ENCODE assay signal across 21 mouse cellular contexts in genomic region chr7:66444706-66445105, GRCm38 (mm10). TPM values are rescaled to one million over a fixed set of nuclear protein-coding genes. Genes with fewer than 3 reads are reported as not detected.
A peak's percentile ranks its signal among the peaks of the same experiment; 100 is the strongest.
DNase-seq lines count a peak whose midpoint lies in the region; ATAC-seq lines count a peak whose summit lies in the region.
"Had no signal": no experiment of that assay in that cellular context is flagged by ENCODE, and none has a peak within 500 bp of the region (broad histone marks: within the 10 kb centered on the region; RNA-seq: fewer than 3 reads in every experiment).

No protein-coding gene starts in this region.

- no peak overlapping the region for H3K9ac ChIP-seq in forebrain, embryonic 12.5 days
- no peak overlapping the region for H3K9ac ChIP-seq in hindbrain, embryonic 11.5 days (ENCODE audit: low read depth, low read length)
- no peak overlapping the region for H3K9ac ChIP-seq in hindbrain, embryonic 14.5 days
- H3K9ac ChIP-seq in midbrain, embryonic 13.5 days (replicated peaks) = no peak overlapping the region
- H3K9ac ChIP-seq in midbrain, embryonic 15.5 days = no peak overlapping the region
- H3K9ac ChIP-seq: heart, embryonic 13.5 days; kidney, embryonic 15.5 days; liver, embryonic 14.5 days; midbrain, embryonic 12.5 days; stomach, embryonic 15.5 days had no signal

- H3K4me3 ChIP-seq in forebrain, embryonic 10.5 days = no peak overlapping the region
- no peak overlapping the region for H3K4me3 ChIP-seq in forebrain, embryonic 12.5 days (replicated peaks)
- no peak overlapping the region for H3K4me3 ChIP-seq in hindbrain, embryonic 11.5 days (ENCODE audit: low read depth, low read length)
- H3K4me3 ChIP-seq in hindbrain, embryonic 14.5 days (replicated peaks; ENCODE audit: low read length) = no peak overlapping the region
- no peak overlapping the region for H3K4me3 ChIP-seq in midbrain, embryonic 13.5 days (replicated peaks)
- no peak overlapping the region for H3K4me3 ChIP-seq in midbrain, embryonic 15.5 days
- no peak overlapping the region for H3K4me3 ChIP-seq in limb, embryonic 10.5 days
- H3K4me3 ChIP-seq: heart, embryonic 13.5 days; kidney, embryonic 15.5 days; midbrain, embryonic 12.5 days; stomach, embryonic 15.5 days had no signal

- H3K27me3 ChIP-seq in forebrain, embryonic 10.5 days (ENCODE audit: poor library complexity, severe bottlenecking) = peaks cover 38% of the 10 kb centered on the region
- peaks cover 3% of the 10 kb centered on the region; the same call in 1 of the 2 replicates for H3K27me3 ChIP-seq in forebrain, embryonic 12.5 days
- H3K27me3 ChIP-seq in hindbrain, embryonic 11.5 days (ENCODE audit: control insufficient read depth, insufficient read depth, low read length) = no peaks in the 10 kb centered on the region
- H3K27me3 ChIP-seq in hindbrain, embryonic 14.5 days (ENCODE audit: control insufficient read depth, insufficient read depth, low read length) = no peaks in the 10 kb centered on the region
- no peaks in the 10 kb centered on the region; the same call in 1 of the 2 replicates for H3K27me3 ChIP-seq in midbrain, embryonic 13.5 days
- no peaks in the 10 kb centered on the region for H3K27me3 ChIP-seq in midbrain, embryonic 15.5 days (replicated peaks)
- H3K27me3 ChIP-seq in limb, embryonic 10.5 days (ENCODE audit: low read depth, poor library complexity, severe bottlenecking) = peaks cover 8% of the 10 kb centered on the region; the same call in 1 of the 2 replicates
- H3K27me3 ChIP-seq: heart, embryonic 13.5 days; kidney, embryonic 15.5 days; stomach, embryonic 15.5 days had no signal

- 46% methylated on average over 5 of the region's 5 CpGs for WGBS in forebrain, embryonic 10.5 days
- 55% methylated on average over 5 of the region's 5 CpGs for WGBS in forebrain, embryonic 12.5 days
- 69% methylated on average over 5 of the region's 5 CpGs for WGBS in hindbrain, embryonic 11.5 days
- 58% methylated on average over 5 of the region's 5 CpGs for WGBS in hindbrain, embryonic 14.5 days
- WGBS in midbrain, embryonic 13.5 days = 53% methylated on average over 5 of the region's 5 CpGs
- 59% methylated on average over 5 of the region's 5 CpGs for WGBS in midbrain, embryonic 15.5 days
- 76% methylated on average over 5 of the region's 5 CpGs for WGBS in limb, embryonic 10.5 days

- DNase-seq in forebrain, embryonic 10.5 days (ENCODE audit: extremely low spot score, low spot score) = no peak
- no peak for DNase-seq in hindbrain, embryonic 11.5 days (ENCODE audit: low spot score)
- DNase-seq in hindbrain, embryonic 14.5 days (ENCODE audit: low spot score) = no peak
- DNase-seq in limb, embryonic 10.5 days (ENCODE audit: low spot score) = no peak
- DNase-seq in ovary, adult 18-20 months (ENCODE audit: low spot score) = no peak
- DNase-seq: cerebellum, adult 11 months; gastrocnemius, postnatal 10 days; heart, postnatal 36 days; right cerebral cortex, postnatal 25 days; thymus, adult 2 months had no signal

- no peaks in the 10 kb centered on the region for H3K9me3 ChIP-seq in forebrain, embryonic 10.5 days
- no peaks in the 10 kb centered on the region for H3K9me3 ChIP-seq in forebrain, embryonic 12.5 days
- no peaks in the 10 kb centered on the region for H3K9me3 ChIP-seq in hindbrain, embryonic 11.5 days (ENCODE audit: control insufficient read depth, low read length)
- H3K9me3 ChIP-seq in hindbrain, embryonic 14.5 days (ENCODE audit: control insufficient read depth, low read length) = no peaks in the 10 kb centered on the region
- H3K9me3 ChIP-seq in midbrain, embryonic 13.5 days = no peaks in the 10 kb centered on the region
- H3K9me3 ChIP-seq in midbrain, embryonic 15.5 days = no peaks in the 10 kb centered on the region
- no peaks in the 10 kb centered on the region for H3K9me3 ChIP-seq in limb, embryonic 10.5 days (replicated peaks)
- H3K9me3 ChIP-seq: heart, embryonic 13.5 days; kidney, embryonic 15.5 days; midbrain, embryonic 12.5 days; stomach, embryonic 15.5 days had no signal

- H3K4me2 ChIP-seq in forebrain, embryonic 12.5 days = no peak overlapping the region
- H3K4me2 ChIP-seq in hindbrain, embryonic 11.5 days (replicated peaks; ENCODE audit: low read depth, low read length) = no peak overlapping the region
- no peak overlapping the region for H3K4me2 ChIP-seq in hindbrain, embryonic 14.5 days (replicated peaks)
- H3K4me2 ChIP-seq in midbrain, embryonic 13.5 days (replicated peaks) = no peak overlapping the region
- H3K4me2 ChIP-seq in midbrain, embryonic 15.5 days = no peak overlapping the region
- H3K4me2 ChIP-seq: heart, embryonic 13.5 days; kidney, embryonic 15.5 days; midbrain, embryonic 12.5 days; stomach, embryonic 15.5 days had no signal

- H3K4me1 ChIP-seq in forebrain, embryonic 10.5 days = peaks cover 37% of the 10 kb centered on the region
- H3K4me1 ChIP-seq in forebrain, embryonic 12.5 days = peaks cover 16% of the 10 kb centered on the region
- no peaks in the 10 kb centered on the region for H3K4me1 ChIP-seq in hindbrain, embryonic 11.5 days (replicated peaks; ENCODE audit: control insufficient read depth, insufficient read depth, low read length)
- H3K4me1 ChIP-seq in hindbrain, embryonic 14.5 days (replicated peaks; ENCODE audit: control insufficient read depth, insufficient read depth, low read length) = peaks cover 7% of the 10 kb centered on the region
- H3K4me1 ChIP-seq in midbrain, embryonic 13.5 days (replicated peaks) = peaks cover 11% of the 10 kb centered on the region
- peaks cover 5% of the 10 kb centered on the region for H3K4me1 ChIP-seq in midbrain, embryonic 15.5 days
- peaks cover 35% of the 10 kb centered on the region for H3K4me1 ChIP-seq in limb, embryonic 10.5 days

- no peak for ATAC-seq in forebrain, embryonic 12.5 days (ENCODE audit: low FRiP score)
- no peak for ATAC-seq in hindbrain, embryonic 11.5 days (ENCODE audit: low FRiP score)
- no peak for ATAC-seq in hindbrain, embryonic 14.5 days (ENCODE audit: low FRiP score)
- ATAC-seq in midbrain, embryonic 13.5 days = 0 out of 2 replicates have a peak, but pooled peaks have one; percentile 34
- no peak for ATAC-seq in midbrain, embryonic 15.5 days (replicated peaks)
- ATAC-seq: activated CD4-positive, CD25-positive, alpha-beta regulatory T cell, adult 4 months; forebrain, embryonic 14.5 days had no signal

- no peaks in the 10 kb centered on the region for H3K36me3 ChIP-seq in forebrain, embryonic 10.5 days (replicated peaks)
- H3K36me3 ChIP-seq in forebrain, embryonic 12.5 days (replicated peaks) = no peaks in the 10 kb centered on the region
- H3K36me3 ChIP-seq in hindbrain, embryonic 11.5 days (ENCODE audit: control insufficient read depth, insufficient read depth, low read length) = no peaks in the 10 kb centered on the region
- H3K36me3 ChIP-seq in hindbrain, embryonic 14.5 days (replicated peaks; ENCODE audit: control insufficient read depth, insufficient read depth) = no peaks in the 10 kb centered on the region
- no peaks in the 10 kb centered on the region for H3K36me3 ChIP-seq in midbrain, embryonic 13.5 days
- H3K36me3 ChIP-seq in midbrain, embryonic 15.5 days (replicated peaks) = no peaks in the 10 kb centered on the region
- no peaks in the 10 kb centered on the region for H3K36me3 ChIP-seq in limb, embryonic 10.5 days
- H3K36me3 ChIP-seq: heart, embryonic 13.5 days; kidney, embryonic 15.5 days; midbrain, embryonic 12.5 days; stomach, embryonic 15.5 days had no signal

- H3K27ac ChIP-seq in forebrain, embryonic 10.5 days = peak overlapping the region; percentile 66
- no peak overlapping the region for H3K27ac ChIP-seq in forebrain, embryonic 12.5 days
- H3K27ac ChIP-seq in hindbrain, embryonic 11.5 days (ENCODE audit: low read depth, low read length) = 0 out of 2 replicates have a peak overlapping the region, but pooled peaks have one; percentile 4
- H3K27ac ChIP-seq in hindbrain, embryonic 14.5 days = no peak overlapping the region
- no peak overlapping the region for H3K27ac ChIP-seq in midbrain, embryonic 13.5 days
- H3K27ac ChIP-seq in midbrain, embryonic 15.5 days = no peak overlapping the region
- H3K27ac ChIP-seq in limb, embryonic 10.5 days = peak overlapping the region; percentile 57
- H3K27ac ChIP-seq: heart, embryonic 13.5 days; kidney, embryonic 15.5 days; liver, embryonic 14.5 days; macrophage; midbrain, embryonic 12.5 days; stomach, embryonic 15.5 days had no signal

RNA-seq across cellular contexts. Expression of gene Aldh1a3, which starts 17.4 kb away (rescaled TPM):
- polyA plus RNA-seq in forebrain, embryonic 10.5 days (2016; fragmentation: Nextera tagmentation; extraction: Ambion mirVana) = 30.4 and 30.6 TPM in 2 replicates
- polyA plus RNA-seq in forebrain, embryonic 12.5 days (2016; fragmentation: Nextera tagmentation; extraction: Ambion mirVana) = 6.0 and 6.5 TPM in 2 replicates
- 1.3 and 4.2 TPM in 2 replicates for polyA plus RNA-seq in hindbrain, embryonic 11.5 days (2014; fragmentation: Nextera tagmentation; extraction: Ambion mirVana)
- polyA plus RNA-seq in hindbrain, embryonic 14.5 days (2014; fragmentation: Nextera tagmentation; extraction: Ambion mirVana) = 2.3 and 2.5 TPM in 2 replicates
- 0.71 and 0.93 TPM in 2 replicates for polyA plus RNA-seq in midbrain, embryonic 13.5 days (2015; fragmentation: Nextera tagmentation; extraction: Ambion mirVana)
- polyA plus RNA-seq in midbrain, embryonic 15.5 days (2015; fragmentation: Nextera tagmentation; extraction: Ambion mirVana) = 0.83 and 1.0 TPM in 2 replicates
- polyA plus RNA-seq in limb, embryonic 10.5 days (2016; fragmentation: Nextera tagmentation; extraction: Ambion mirVana) = 1.1 and 1.5 TPM in 2 replicates
- polyA plus RNA-seq: macrophage had no signal

RNA-seq across cellular contexts. Expression of gene Lrrk1, which starts 56.6 kb away (rescaled TPM):
- 5.8 TPM in 2 replicates for polyA plus RNA-seq in forebrain, embryonic 10.5 days (2016; fragmentation: Nextera tagmentation; extraction: Ambion mirVana)
- polyA plus RNA-seq in forebrain, embryonic 12.5 days (2016; fragmentation: Nextera tagmentation; extraction: Ambion mirVana) = 2.6 and 3.7 TPM in 2 replicates
- polyA plus RNA-seq in hindbrain, embryonic 11.5 days (2014; fragmentation: Nextera tagmentation; extraction: Ambion mirVana) = 2.9 and 3.2 TPM in 2 replicates
- 4.0 and 4.7 TPM in 2 replicates for polyA plus RNA-seq in hindbrain, embryonic 14.5 days (2014; fragmentation: Nextera tagmentation; extraction: Ambion mirVana)
- 2.8 and 2.9 TPM in 2 replicates for polyA plus RNA-seq in midbrain, embryonic 13.5 days (2015; fragmentation: Nextera tagmentation; extraction: Ambion mirVana)
- polyA plus RNA-seq in midbrain, embryonic 15.5 days (2015; fragmentation: Nextera tagmentation; extraction: Ambion mirVana) = 3.7 and 4.1 TPM in 2 replicates
- polyA plus RNA-seq in limb, embryonic 10.5 days (2016; fragmentation: Nextera tagmentation; extraction: Ambion mirVana) = 8.1 and 10.2 TPM in 2 replicates

Comparison
In these comparisons a context has a peak if more than half of its experiments do, and no peak if none do; other contexts are left out.
1. H3K27ac ChIP-seq: peak in forebrain, embryonic 10.5 days (single experiment), hindbrain, embryonic 11.5 days (single experiment) and limb, embryonic 10.5 days (single experiment); none in forebrain, embryonic 12.5 days (single experiment), hindbrain, embryonic 14.5 days (single experiment), midbrain, embryonic 13.5 days (single experiment) and midbrain, embryonic 15.5 days (single experiment).